Mouse (Mus musculus) lung, embryonic 16.5 days (tissue): ENCODE results near the gene Ssr1. TPM values are rescaled to one million over a fixed set of nuclear protein-coding genes. Genes with fewer than 3 reads are reported as not detected.

ENCODE experiments used
- ATAC-seq: fragments of 200-750 bp; cut with Nextera tagmentation; 2 replicates; pipeline ENCODE4 v1.8.0; 2017; ENCODE audit warnings: low read depth, mild to moderate bottlenecking, moderate library complexity
- H3K27ac ChIP-seq: fragments of 300-500 bp; sonication (generic); 2 replicates; pipeline ENCODE4 v1.5.1; 2014; ENCODE audit warnings: mild to moderate bottlenecking, control low read depth, low read length
- H3K27me3 ChIP-seq: fragments of 300-500 bp; sonication (generic); 2 replicates; pipeline ENCODE4 v1.6.1; 2014; ENCODE audit warnings: low read depth, low read length, mixed read lengths; ENCODE audit not compliant: control insufficient read depth, insufficient read depth
- H3K36me3 ChIP-seq: fragments of 300-500 bp; sonication (generic); 2 replicates; pipeline ENCODE4 v1.6.1; 2014; ENCODE audit warnings: low read length; ENCODE audit not compliant: control insufficient read depth, insufficient read depth
- H3K4me1 ChIP-seq: fragments of 300-500 bp; sonication (generic); replicated peaks from 2 replicates; pipeline ENCODE4 v1.6.1; 2014; ENCODE audit warnings: low read length, mixed read lengths; ENCODE audit not compliant: control insufficient read depth, insufficient read depth
- H3K4me2 ChIP-seq: fragments of 300-500 bp; sonication (generic); 2 replicates; pipeline ENCODE4 v1.6.1; 2014; ENCODE audit warnings: low read depth, low read length, control low read depth
- H3K4me3 ChIP-seq: fragments of 300-500 bp; sonication (generic); 2 replicates; pipeline ENCODE4 v1.5.1; 2014; ENCODE audit warnings: mild to moderate bottlenecking, low read length, control low read depth
- H3K9ac ChIP-seq: fragments of 300-500 bp; sonication (generic); 2 replicates; pipeline ENCODE4 v1.6.1; 2014; ENCODE audit warnings: low read length, control low read depth
- H3K9me3 ChIP-seq: fragments of 300-500 bp; sonication (generic); 2 replicates; pipeline ENCODE4 v1.6.1; 2016; ENCODE audit warnings: low read length; ENCODE audit not compliant: control insufficient read depth
- WGBS: fragments of 180-500 bp; shearing (Covaris S2); extraction: QIAGEN DNeasy Blood & Tissue Kit; methylation state at CpG from one replicate; pipeline ENCODE4 v1.1.7; 2014; 5-methylcytosine and 5-hydroxymethylcytosine counted together
- polyA plus RNA-seq: library from polyadenylated mRNA; unstranded; fragments of >200 nt; fragmentation: Nextera tagmentation; extraction: Ambion mirVana; gene quantifications from 2 replicates; pipeline ENCODE4 v1.2.1, GENCODE M21; 2015

Gene Ssr1
- polyA plus RNA-seq, result 151 and 163 TPM in 2 replicates

- Histone ChIP-seq H3K9me3 (no peaks in the 10 kb centered on the region), H3K27me3 (no peaks in the 10 kb centered on the region), H3K36me3 (peaks cover 21% of the 10 kb centered on the region), H3K27ac (peak within 1 kb of the TSS; percentile 93), H3K4me1 (peaks cover 2% of the 10 kb centered on the region; the same call in 1 of the 2 replicates), H3K4me3 (peak within 1 kb of the TSS; percentile 91), H3K4me2 (peak within 1 kb of the TSS; percentile 70), H3K9ac (peak within 1 kb of the TSS; percentile 98)
- ATAC-seq, result peak; percentile 98
- under 1% methylated on average over 76 of the region's 89 CpGs for WGBS
Measured at GRCm38 (mm10) chr13:37993704-37994404, at the start of gene Ssr1. TSS of gene Ssr1 (minus strand) at chr13:37994217.

DNA sequence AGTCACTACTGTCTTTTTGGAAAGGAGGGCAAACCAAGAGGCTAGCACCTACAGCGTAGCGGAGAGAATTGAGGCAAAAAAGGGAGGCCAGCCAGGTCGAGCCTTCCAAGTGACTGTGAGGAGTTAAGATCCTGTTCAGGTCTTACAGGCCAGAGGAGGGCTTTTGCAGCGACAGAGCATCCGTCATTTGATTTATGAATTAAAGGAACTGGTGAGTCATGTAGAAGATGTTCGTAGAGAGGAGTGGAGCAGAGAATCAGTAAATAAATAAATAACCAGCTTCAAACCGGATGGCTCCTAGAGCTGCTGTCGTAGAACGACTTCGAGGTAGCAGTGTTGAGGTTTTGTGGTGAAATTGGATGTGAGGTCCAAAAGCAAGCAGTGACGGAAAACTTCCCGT, 43.8 kb upstream of the Ssr1 start:
- Histone ChIP-seq H3K9me3 (no peaks in the 10 kb centered on the region), H3K27me3 (no peaks in the 10 kb centered on the region), H3K36me3 (peaks cover 15% of the 10 kb centered on the region), H3K27ac (no peak overlapping the region), H3K9ac (peak overlapping the region; percentile 93), H3K4me1 (peaks cover 20% of the 10 kb centered on the region), H3K4me2 (peak overlapping the region; percentile 84), H3K4me3 (peak overlapping the region; percentile 95)
- 31% methylated on average over 12 of the region's 12 CpGs for WGBS
- ATAC-seq, result no peak

GRCm38 (mm10) chr13:38037044-38037687, 43.1 kb upstream of the Ssr1 start, which contains the start of gene Cage1:
TSS of gene Cage1 (minus strand) at chr13:38037069.
- under 1% methylated on average over 47 of the region's 47 CpGs for WGBS
- peak; percentile 97 for ATAC-seq
- Histone ChIP-seq H3K27ac (peak within 1 kb of the TSS; percentile 78), H3K4me2 (peak within 1 kb of the TSS; percentile 84), H3K9ac (peak within 1 kb of the TSS; percentile 93), H3K27me3 (no peaks in the 10 kb centered on the region), H3K36me3 (peaks cover 15% of the 10 kb centered on the region), H3K4me1 (peaks cover 20% of the 10 kb centered on the region), H3K4me3 (peak within 1 kb of the TSS; percentile 95), H3K9me3 (no peaks in the 10 kb centered on the region)

- peak within 1 kb of the TSS; percentile 78 for H3K27ac ChIP-seq
- peak; percentile 79 for ATAC-seq
- H3K36me3 ChIP-seq, result peaks cover 14% of the 10 kb centered on the region
- peak within 1 kb of the TSS; percentile 84 for H3K4me2 ChIP-seq
- no peaks in the 10 kb centered on the region for H3K27me3 ChIP-seq
- H3K4me1 ChIP-seq, result peaks cover 20% of the 10 kb centered on the region
- H3K4me3 ChIP-seq, result peak within 1 kb of the TSS; percentile 95
- H3K9ac ChIP-seq, result peak within 1 kb of the TSS; percentile 93
- no peaks in the 10 kb centered on the region for H3K9me3 ChIP-seq
- 9% methylated on average over 37 of the region's 37 CpGs for WGBS
Measured at GRCm38 (mm10) chr13:38036343-38037043, 42.5 kb upstream of the Ssr1 start, which contains the start of gene Riok1. TSS of gene Riok1 (plus strand) at chr13:38036995.

DNA sequence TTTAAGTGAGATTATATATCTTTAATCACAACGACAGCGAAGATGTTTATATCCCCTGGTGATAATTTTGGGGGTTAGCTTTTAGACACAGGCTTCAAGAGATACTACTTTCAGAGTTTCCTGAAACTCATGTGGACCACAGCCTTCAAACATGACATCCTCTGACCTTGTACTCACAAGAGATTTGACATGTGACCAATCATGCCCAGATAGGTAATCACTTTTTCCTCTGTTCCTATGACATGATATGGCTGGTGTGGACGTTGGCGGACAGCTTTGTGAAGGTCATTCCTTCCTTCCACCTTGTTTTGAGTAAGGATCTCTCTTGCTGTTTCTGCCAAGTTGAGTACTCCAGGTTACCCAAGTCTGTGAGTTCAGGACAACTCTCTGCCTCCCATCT, 34.4 kb upstream of the Ssr1 start:
- H3K27me3 ChIP-seq, result no peaks in the 10 kb centered on the region
- no peak overlapping the region for H3K4me3 ChIP-seq
- no peak overlapping the region for H3K9ac ChIP-seq
- no peak overlapping the region for H3K4me2 ChIP-seq
- no peaks in the 10 kb centered on the region for H3K4me1 ChIP-seq
- ATAC-seq, result no peak
- H3K9me3 ChIP-seq, result no peaks in the 10 kb centered on the region
- 68% methylated on average over 4 of the region's 4 CpGs for WGBS
- H3K36me3 ChIP-seq, result no peaks in the 10 kb centered on the region
- no peak overlapping the region for H3K27ac ChIP-seq

DNA sequence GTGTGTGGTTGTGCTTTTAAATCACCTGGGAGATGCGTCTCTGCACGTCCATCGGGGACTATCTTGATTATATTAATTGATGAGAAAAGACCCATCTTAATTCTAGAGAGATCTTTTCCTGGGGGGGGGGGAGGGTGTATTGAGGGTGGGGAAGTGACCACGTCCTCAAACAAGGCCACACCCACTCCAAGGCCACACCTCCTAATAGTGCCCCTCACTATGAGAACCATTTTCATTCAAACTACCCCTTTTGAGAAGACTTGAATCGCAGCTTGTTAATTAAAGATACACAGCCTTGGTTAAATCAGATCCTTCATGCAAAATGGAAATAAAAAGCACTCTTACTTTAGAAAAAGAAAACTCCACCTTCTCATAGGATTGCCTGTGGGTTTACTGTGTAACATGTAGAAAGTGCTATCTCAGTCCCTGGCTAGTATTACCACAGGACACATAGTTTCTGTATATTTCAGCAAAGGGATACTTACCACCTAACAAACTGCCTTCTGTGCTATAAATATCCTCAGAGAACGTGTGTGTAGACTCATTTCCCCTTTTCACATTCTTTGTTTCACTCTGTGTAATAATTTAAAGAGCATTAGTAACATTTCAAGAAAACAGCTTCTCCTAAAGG, 33.7 kb upstream of the Ssr1 start:
- no peaks in the 10 kb centered on the region for H3K9me3 ChIP-seq
- 60% methylated on average over 6 of the region's 6 CpGs for WGBS
- no peak for ATAC-seq

DNA sequence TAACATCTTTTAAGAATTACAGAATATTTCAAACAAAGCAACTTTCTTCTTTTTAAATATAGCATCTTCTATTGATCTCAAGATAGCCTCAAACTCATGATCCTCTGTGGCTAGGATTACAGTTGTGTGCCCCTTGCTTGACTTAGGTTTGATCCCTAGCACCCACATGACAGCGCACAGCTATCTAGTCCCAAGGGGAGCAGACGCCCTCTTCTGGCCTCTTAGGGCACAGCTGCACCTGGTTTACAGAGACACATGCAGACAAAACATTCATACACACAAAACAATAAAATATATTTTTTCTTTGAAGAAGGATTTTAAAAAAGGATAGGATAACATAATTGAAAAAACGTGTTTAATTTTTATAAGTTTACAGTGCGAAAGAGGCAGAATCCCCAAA, 31.9 kb upstream of the Ssr1 start:
- no peaks in the 10 kb centered on the region for H3K27me3 ChIP-seq
- no peak overlapping the region for H3K4me3 ChIP-seq
- no peak overlapping the region for H3K27ac ChIP-seq
- no peak overlapping the region for H3K9ac ChIP-seq
- no peak for ATAC-seq
- no peaks in the 10 kb centered on the region for H3K9me3 ChIP-seq
- WGBS, result 44% methylated on average over 4 of the region's 4 CpGs
- no peaks in the 10 kb centered on the region for H3K4me1 ChIP-seq
- H3K4me2 ChIP-seq, result no peak overlapping the region
- H3K36me3 ChIP-seq, result no peaks in the 10 kb centered on the region

More for the DNA sequence above, 33.7 kb upstream of the Ssr1 start:
- H3K4me2 ChIP-seq, result no peak overlapping the region
- no peak overlapping the region for H3K4me3 ChIP-seq
- H3K9ac ChIP-seq, result no peak overlapping the region
- no peak overlapping the region for H3K27ac ChIP-seq
- H3K27me3 ChIP-seq, result no peaks in the 10 kb centered on the region
- no peaks in the 10 kb centered on the region for H3K4me1 ChIP-seq
- H3K36me3 ChIP-seq, result no peaks in the 10 kb centered on the region

GRCm38 (mm10) chr13:38018791-38019190, 24.8 kb upstream of the Ssr1 start:
- Histone ChIP-seq H3K4me1 (no peaks in the 10 kb centered on the region), H3K4me3 (no peak overlapping the region), H3K36me3 (no peaks in the 10 kb centered on the region), H3K4me2 (no peak overlapping the region), H3K9ac (no peak overlapping the region), H3K27ac (no peak overlapping the region), H3K9me3 (peaks cover 2% of the 10 kb centered on the region; the same call in 1 of the 2 replicates), H3K27me3 (no peaks in the 10 kb centered on the region)
- WGBS, result 51% methylated on average over 3 of the region's 3 CpGs
- no peak for ATAC-seq
